Mouse (Mus musculus) gastrocnemius, adult 2 months (tissue): ENCODE results near the gene Zfp180. TPM values are rescaled to one million over a fixed set of nuclear protein-coding genes. Genes with fewer than 3 reads are reported as not detected.
"Not testable (repeated sequence)": the region's sequence is repeated elsewhere in the genome, so short reads cannot be mapped to it uniquely, and the experiment has no call there.

Source experiments
- DNase-seq: peaks from one replicate; pipeline ENCODE4 v3.0.0; 2022
- H3K27ac ChIP-seq: fragments of 200-600 bp; 2 replicates; pipeline ENCODE4 v1.8.1; 2022; ENCODE audit warnings: mild to moderate bottlenecking
- H3K4me3 ChIP-seq: fragments of 200-600 bp; 2 replicates; pipeline ENCODE4 v1.8.1; 2022; ENCODE audit warnings: mild to moderate bottlenecking, moderate library complexity
- CTCF ChIP-seq: fragments of 200-600 bp; IDR thresholded peaks from 2 replicates; pipeline ENCODE4 v1.8.1; 2022; ENCODE audit warnings: antibody characterized with exemption, mild to moderate bottlenecking, moderate library complexity
- intact Hi-C: fragments of 180-260 bp; cut with DNase I; formaldehyde crosslinking; loops from one replicate; pipeline ENCODE4 v1.15.1; 2025
- long read RNA-seq, 2 experiments: library from polyadenylated mRNA; stranded (forward); transcript quantifications; one replicate each; pipeline ENCODE4 v2.0.0; 2021
- total RNA-seq, 2 experiments: library from RNA; stranded (reverse); gene quantifications; 2 replicates each; pipeline ENCODE4 v1.2.3; 2021

Gene Zfp180
- total RNA-seq, result 10 to 100 TPM; 16.6 to 17.8 TPM
- long read RNA-seq, experiment 1, transcript Zfp180-201 (5 exons, 3,901 nt), result major isoform, 10 of 12 reads
- long read RNA-seq, experiment 1, partial matches to known transcripts, result 0 of 12 reads
- long read RNA-seq, experiment 1, other reads (novel, unspliced or antisense), result 2 of 12 reads
- long read RNA-seq, experiment 2, transcript Zfp180-201 (5 exons, 3,901 nt), result major isoform, 11 of 13 reads
- long read RNA-seq, experiment 2, partial matches to known transcripts, result 1 of 13 reads
- long read RNA-seq, experiment 2, other reads (novel, unspliced or antisense), result 1 of 13 reads

- peak within 1 kb of the TSS; percentile 81 for H3K4me3 ChIP-seq
- peak; percentile 98 for DNase-seq
- intact Hi-C loops, result loop anchor here (2.0 to 5.0 kb wide), 3 partner anchors 31 to 175 kb away; partner anchors contain the start of gene Zfp112
- H3K27ac ChIP-seq, result peak within 1 kb of the TSS; percentile 88
- no peak for TF ChIP-seq CTCF
Observed at GRCm38 (mm10) chr7:24081634-24082431, at the start of gene Zfp180. Gene Zfp180 (plus strand): TSS chr7:24081924.

- Histone ChIP-seq H3K4me3 (no peak within 1 kb of the TSS), H3K27ac (no peak within 1 kb of the TSS)
- TF ChIP-seq CTCF, result no peak
- DNase-seq, result no peak
- intact Hi-C loops, result no loop called here
Observed at GRCm38 (mm10) chr7:24052660-24053304, 28.9 kb upstream of the Zfp180 start, which contains the start of gene Vmn1r183. Gene Vmn1r183 (plus strand): TSS chr7:24053254.

- DNase-seq, H3K27ac ChIP-seq, H3K4me3 ChIP-seq, intact Hi-C loops: not testable (repeated sequence)
Observed at GRCm38 (mm10) chr7:24074424-24074823, 7.3 kb upstream of the Zfp180 start.

GRCm38 (mm10) chr7:24082457-24083235 lies 922 bp downstream of the Zfp180 start:
- Histone ChIP-seq H3K4me3 (peak overlapping the region; percentile 81), H3K27ac (peak overlapping the region; percentile 88)
- intact Hi-C loops, result loop anchor here (2.0 to 5.0 kb wide), 2 partner anchors 30 to 175 kb away; partner anchors contain the start of gene Zfp112
- no peak for DNase-seq
- TF ChIP-seq CTCF, result no peak

- no peak for DNase-seq
- Histone ChIP-seq H3K27ac (no peak overlapping the region), H3K4me3 (no peak overlapping the region)
- no peak for TF ChIP-seq CTCF
- intact Hi-C loops, result no loop called here
Observed at GRCm38 (mm10) chr7:24086871-24087270, 5.1 kb downstream of the Zfp180 start.

GRCm38 (mm10) chr7:24087485-24088125 lies 5.9 kb downstream of the Zfp180 start:
- intact Hi-C loops, result no loop called here
- DNase-seq, result no peak
- no peak overlapping the region for H3K4me3 ChIP-seq
- TF ChIP-seq CTCF, result no peak
- H3K27ac ChIP-seq, result no peak overlapping the region

GRCm38 (mm10) chr7:24104403-24104802 lies 22.7 kb downstream of the Zfp180 start:
- H3K4me3 ChIP-seq, result no peak overlapping the region
- intact Hi-C loops, result no loop called here
- no peak for TF ChIP-seq CTCF
- H3K27ac ChIP-seq, result no peak overlapping the region
- DNase-seq, result no peak

- TF ChIP-seq CTCF, result no peak
- intact Hi-C loops, result no loop called here
- no peak overlapping the region for H3K4me3 ChIP-seq
- H3K27ac ChIP-seq, result no peak overlapping the region
- no peak for DNase-seq
Observed at GRCm38 (mm10) chr7:24105144-24105703, 23.5 kb downstream of the Zfp180 start.

- no peak for DNase-seq
- Histone ChIP-seq H3K27ac (no peak overlapping the region), H3K4me3 (no peak overlapping the region)
- intact Hi-C loops, result loop anchor here (5.0 to 10.0 kb wide), 4 partner anchors 96 to 774 kb away; partner anchors contain the start of genes Rps19 and Zfp94
- TF ChIP-seq CTCF, result no peak
Observed at GRCm38 (mm10) chr7:24110839-24111238, 29.1 kb downstream of the Zfp180 start.

- peak overlapping the region; percentile 90 for H3K27ac ChIP-seq
- no peak for TF ChIP-seq CTCF
- intact Hi-C loops, result loop anchor here (2.0 to 10.0 kb wide), 6 partner anchors 21 to 773 kb away; partner anchors contain the start of genes Rps19 and Zfp94
- no peak for DNase-seq
- peak overlapping the region; percentile 75 for H3K4me3 ChIP-seq
Observed at GRCm38 (mm10) chr7:24111772-24112155, 30.0 kb downstream of the Zfp180 start.
